Mouse (Mus musculus): Measurements from ENCODE around the gene Sf3b3. TPM values are rescaled to one million over a fixed set of nuclear protein-coding genes. Genes with fewer than 3 reads are reported as not detected.

The Sf3b3 gene
- polyA plus RNA-seq, 1 experiment from 2014 or later, result 38.6 TPM

- H3K36me3 ChIP-seq (ENCODE audit: control insufficient read depth, insufficient read depth, low read length), result peaks cover 67% of the 10 kb centered on the region
Observed at GRCm38 (mm10) chr8:110813081-110813812, 33.3 kb downstream of the Sf3b3 start.

DNA sequence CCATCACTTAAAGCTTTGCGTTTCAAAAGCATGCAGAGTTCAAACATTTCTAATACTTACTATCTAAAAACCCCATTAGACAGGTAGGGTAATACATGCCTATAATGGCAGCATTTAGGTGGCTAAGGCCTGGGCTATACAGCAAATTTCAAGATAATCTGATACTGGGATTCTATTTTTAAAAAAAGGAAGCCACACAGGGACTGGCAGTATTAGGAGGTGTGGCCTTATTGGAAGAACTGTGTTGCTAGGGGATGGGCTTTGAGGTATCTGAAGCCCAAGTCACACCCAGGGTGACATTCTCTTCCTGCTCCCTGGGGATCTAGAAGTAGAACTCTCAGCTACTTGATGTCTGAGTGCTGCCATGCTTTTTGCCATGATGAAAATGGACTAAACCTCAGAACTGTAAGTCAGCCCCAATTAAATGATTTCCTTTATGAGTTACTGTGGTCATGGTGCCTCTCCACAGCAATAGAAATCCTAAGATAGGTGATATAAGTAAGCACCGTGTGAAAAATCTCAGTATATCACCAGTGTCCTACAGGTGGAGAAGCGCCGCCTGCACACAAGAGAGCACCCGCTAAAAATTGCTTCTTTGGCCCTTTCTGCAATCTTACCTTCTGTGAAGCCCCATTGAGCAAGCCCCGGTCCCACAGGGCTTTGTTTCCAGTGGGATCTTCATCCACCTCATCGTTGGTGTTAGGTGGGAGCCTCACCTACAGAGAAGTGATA lies 34.1 kb downstream of the Sf3b3 start:
- WGBS, result 92% methylated on average over 7 of the region's 7 CpGs
- ATAC-seq (ENCODE audit: low FRiP score, low TSS enrichment) (no peak), DNase-seq (ENCODE audit: low spot score) (no peak)
- Histone ChIP-seq H3K4me3 (ENCODE audit: low read depth, low read length) (no peak overlapping the region), H3K4me1 (replicated peaks; ENCODE audit: control insufficient read depth, insufficient read depth) (no peaks in the 10 kb centered on the region), H3K27ac (replicated peaks) (no peak overlapping the region), H3K27me3 (ENCODE audit: control insufficient read depth, insufficient read depth, low read length) (no peaks in the 10 kb centered on the region), H3K9ac (ENCODE audit: low read length) (no peak overlapping the region), H3K36me3 (ENCODE audit: control insufficient read depth, insufficient read depth, low read length) (peaks cover 66% of the 10 kb centered on the region), H3K9me3 (ENCODE audit: control insufficient read depth, low read length) (no peaks in the 10 kb centered on the region), H3K4me2 (replicated peaks; ENCODE audit: low read depth) (no peak overlapping the region)
- no peak for TF ChIP-seq CTCF (IDR thresholded peaks at IDR 0.05; ENCODE audit: low read depth)
- no peak for TF ChIP-seq EP300 (optimal IDR thresholded peaks at IDR 0.05)

More at GRCm38 (mm10) chr8:110813081-110813812, 33.3 kb downstream of the Sf3b3 start:
- Histone ChIP-seq H3K4me1 (replicated peaks; ENCODE audit: control insufficient read depth, insufficient read depth) (no peaks in the 10 kb centered on the region), H3K27me3 (ENCODE audit: control insufficient read depth, insufficient read depth, low read length) (no peaks in the 10 kb centered on the region), H3K9ac (ENCODE audit: low read length) (no peak overlapping the region), H3K9me3 (ENCODE audit: control insufficient read depth, low read length) (no peaks in the 10 kb centered on the region), H3K4me3 (ENCODE audit: low read depth, low read length) (no peak overlapping the region), H3K4me2 (replicated peaks; ENCODE audit: low read depth) (no peak overlapping the region), H3K27ac (replicated peaks) (no peak overlapping the region)
- WGBS, result 90% methylated on average over 7 of the region's 7 CpGs
- DNase-seq (ENCODE audit: low spot score) (no peak), ATAC-seq (ENCODE audit: low FRiP score, low TSS enrichment) (no peak)
- TF ChIP-seq CTCF (IDR thresholded peaks at IDR 0.05; ENCODE audit: low read depth), result no peak
- TF ChIP-seq EP300 (optimal IDR thresholded peaks at IDR 0.05), result no peak

- Histone ChIP-seq H3K4me3 (ENCODE audit: low read depth, low read length) (no peak overlapping the region), H3K9me3 (ENCODE audit: control insufficient read depth, low read length) (no peaks in the 10 kb centered on the region), H3K27ac (replicated peaks) (no peak overlapping the region), H3K27me3 (ENCODE audit: control insufficient read depth, insufficient read depth, low read length) (no peaks in the 10 kb centered on the region), H3K36me3 (ENCODE audit: control insufficient read depth, insufficient read depth, low read length) (peaks cover 58% of the 10 kb centered on the region), H3K4me2 (replicated peaks; ENCODE audit: low read depth) (no peak overlapping the region), H3K9ac (ENCODE audit: low read length) (no peak overlapping the region), H3K4me1 (replicated peaks; ENCODE audit: control insufficient read depth, insufficient read depth) (no peaks in the 10 kb centered on the region)
- WGBS, result 85% methylated on average over 7 of the region's 7 CpGs
- TF ChIP-seq EP300 (optimal IDR thresholded peaks at IDR 0.05), result no peak
- TF ChIP-seq CTCF (IDR thresholded peaks at IDR 0.05; ENCODE audit: low read depth), result no peak
- DNase-seq (ENCODE audit: low spot score) (no peak), ATAC-seq (ENCODE audit: low FRiP score, low TSS enrichment) (no peak)
Observed at GRCm38 (mm10) chr8:110811793-110812192, 34.8 kb downstream of the Sf3b3 start.

- no peaks in the 10 kb centered on the region for H3K27me3 ChIP-seq (ENCODE audit: control insufficient read depth, insufficient read depth, low read length)
- no peaks in the 10 kb centered on the region for H3K4me1 ChIP-seq (replicated peaks; ENCODE audit: control insufficient read depth, insufficient read depth)
- H3K9me3 ChIP-seq (ENCODE audit: control insufficient read depth, low read length), result no peaks in the 10 kb centered on the region
- no peak for ATAC-seq (ENCODE audit: low FRiP score, low TSS enrichment)
- H3K27ac ChIP-seq (replicated peaks), result no peak overlapping the region
- H3K4me2 ChIP-seq (replicated peaks; ENCODE audit: low read depth), result no peak overlapping the region
- WGBS, result 96% methylated on average over 3 of the region's 3 CpGs
- no peak for DNase-seq (ENCODE audit: low spot score)
- no peak for TF ChIP-seq EP300 (optimal IDR thresholded peaks at IDR 0.05)
- TF ChIP-seq CTCF (IDR thresholded peaks at IDR 0.05; ENCODE audit: low read depth), result no peak
- no peak overlapping the region for H3K9ac ChIP-seq (ENCODE audit: low read length)
- H3K36me3 ChIP-seq (ENCODE audit: control insufficient read depth, insufficient read depth, low read length), result peaks cover 54% of the 10 kb centered on the region
- H3K4me3 ChIP-seq (ENCODE audit: low read depth, low read length), result no peak overlapping the region
Observed at GRCm38 (mm10) chr8:110811116-110811515, 35.5 kb downstream of the Sf3b3 start.

DNA sequence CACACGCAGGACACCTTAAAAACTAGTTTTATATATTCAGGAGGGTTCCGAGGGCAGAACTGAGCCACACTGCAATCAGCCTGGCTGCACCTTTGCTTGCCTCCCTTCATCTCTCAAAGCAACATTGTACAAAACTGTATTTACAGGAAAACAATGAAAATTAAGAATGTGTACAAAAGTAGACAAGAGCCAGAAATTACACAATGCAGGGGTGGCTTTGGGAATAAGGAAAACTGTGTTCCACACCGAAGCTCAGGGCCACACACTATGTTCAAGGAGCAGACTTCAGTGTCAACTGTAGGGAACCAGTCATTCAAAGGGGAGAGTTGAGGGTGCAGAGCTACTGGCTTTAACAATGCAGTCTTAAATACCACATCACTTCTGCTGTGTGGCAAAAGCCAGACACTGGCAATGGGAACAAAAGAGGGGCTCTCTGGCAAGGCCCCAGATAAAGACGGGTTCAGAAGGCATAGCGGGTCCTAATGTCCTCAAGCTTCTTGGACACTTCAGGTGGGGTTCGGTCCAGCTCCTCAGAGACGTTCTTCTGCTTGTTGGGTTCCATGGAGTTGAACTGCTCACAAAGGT lies 36.0 kb downstream of the Sf3b3 start:
- DNase-seq (ENCODE audit: low spot score), result no peak
- Histone ChIP-seq H3K27me3 (ENCODE audit: control insufficient read depth, insufficient read depth, low read length) (no peaks in the 10 kb centered on the region), H3K9me3 (ENCODE audit: control insufficient read depth, low read length) (no peaks in the 10 kb centered on the region), H3K36me3 (ENCODE audit: control insufficient read depth, insufficient read depth, low read length) (peaks cover 49% of the 10 kb centered on the region), H3K4me2 (replicated peaks; ENCODE audit: low read depth) (no peak overlapping the region), H3K27ac (replicated peaks) (0 out of 2 replicates have a peak overlapping the region, but pooled peaks have one; percentile 24), H3K4me3 (ENCODE audit: low read depth, low read length) (no peak overlapping the region), H3K9ac (ENCODE audit: low read length) (no peak overlapping the region), H3K4me1 (replicated peaks; ENCODE audit: control insufficient read depth, insufficient read depth) (no peaks in the 10 kb centered on the region)
- no peak for TF ChIP-seq EP300 (optimal IDR thresholded peaks at IDR 0.05)
- no peak for TF ChIP-seq CTCF (IDR thresholded peaks at IDR 0.05; ENCODE audit: low read depth)
- WGBS, result 75% methylated on average over 7 of the region's 7 CpGs
- ATAC-seq (ENCODE audit: low FRiP score, low TSS enrichment), result no peak

All from stomach, postnatal 0 days (tissue).